In the genomic region with DNA sequence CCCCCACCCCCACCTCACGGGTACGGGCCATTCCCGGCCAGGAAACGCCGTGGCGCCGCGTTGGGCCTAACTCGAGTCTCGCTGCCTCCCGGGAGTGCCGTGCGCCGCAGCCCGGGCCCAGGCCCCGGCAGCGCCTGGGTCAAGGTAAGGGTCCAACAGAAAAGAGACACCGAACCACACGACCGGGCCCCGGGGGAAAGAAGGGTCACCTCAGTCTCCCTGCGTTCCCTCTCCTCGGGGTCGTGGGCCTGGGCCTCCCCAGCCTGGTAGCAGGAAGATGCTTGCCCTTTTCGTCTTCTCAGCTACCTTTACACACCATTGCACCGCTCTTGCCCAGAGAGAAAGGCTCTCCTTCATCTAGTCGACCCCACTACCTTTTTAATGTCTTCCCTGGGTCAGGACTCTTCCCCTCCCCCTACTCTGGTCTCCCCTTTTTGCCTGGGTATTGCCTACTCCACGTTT, we compare ENCODE assay signal across 1 mouse cellular context.
TF ChIP-seq lines count a peak whose summit lies in the region.

No protein-coding gene starts in this region.

TF ChIP-seq in CH12.LX, 34 proteins besides CTCF, POLR2A, EP300 and RAD21 (continued from another document):
- no peak for TF ChIP-seq TBP (conservative IDR thresholded peaks at IDR 0.05; ENCODE audit: low read depth, low read length)
- TF ChIP-seq MEF2A (IDR thresholded peaks at IDR 0.05; ENCODE audit: borderline replicate concordance, low read depth, low read length) = no peak
- no peak for TF ChIP-seq USF1 (IDR thresholded peaks at IDR 0.05; ENCODE audit: low read depth, low read length)
- no peak for TF ChIP-seq MYC (IDR thresholded peaks at IDR 0.05; ENCODE audit: low read depth, low read length)
- no peak for TF ChIP-seq USF2 (conservative IDR thresholded peaks at IDR 0.05; ENCODE audit: low read depth, low read length)
- TF ChIP-seq HCFC1 (IDR thresholded peaks at IDR 0.05; ENCODE audit: low read depth, low read length) = no peak; the same call in none of the 2 replicates
- no peak; the same call in 1 of the 2 replicates for TF ChIP-seq ZMIZ1 (IDR thresholded peaks at IDR 0.05; ENCODE audit: low read depth, low read length)
- TF ChIP-seq SIN3A (IDR thresholded peaks at IDR 0.05; ENCODE audit: low read length) = peak; percentile 64
- TF ChIP-seq CHD2 (IDR thresholded peaks at IDR 0.05; ENCODE audit: low read length) = no peak; the same call in 1 of the 2 replicates
- no peak for TF ChIP-seq BHLHE40 (IDR thresholded peaks at IDR 0.05; ENCODE audit: low read depth, low read length)
- TF ChIP-seq NRF1 (IDR thresholded peaks at IDR 0.05; ENCODE audit: low read depth, low read length) = no peak
- TF ChIP-seq MXI1 (IDR thresholded peaks at IDR 0.05; ENCODE audit: low read depth, low read length) = no peak; the same call in none of the 2 replicates
- TF ChIP-seq POLR2AphosphoS2 (IDR thresholded peaks at IDR 0.05; ENCODE audit: low read depth, low read length) = peak; percentile 68; the same call in 1 of the 2 replicates
- no peak for TF ChIP-seq ZC3H11A (IDR thresholded peaks at IDR 0.05; ENCODE audit: low read depth, low read length)
- TF ChIP-seq CHD1 (IDR thresholded peaks at IDR 0.05; ENCODE audit: low read depth, low read length) = peak; percentile 57; the same call in 1 of the 2 replicates
- TF ChIP-seq NELFE (IDR thresholded peaks at IDR 0.05; ENCODE audit: low read depth, low read length) = no peak
- TF ChIP-seq ZNF384 (IDR thresholded peaks at IDR 0.05; ENCODE audit: low read depth, low read length) = no peak
